Mouse (Mus musculus): ENCODE data around the gene Fcrl5. TPM values are rescaled to one million over a fixed set of nuclear protein-coding genes. Genes with fewer than 3 reads are reported as not detected.
A peak's percentile ranks its signal among the peaks of the same experiment; 100 is the strongest.

Gene Fcrl5
- polyA plus RNA-seq, 1 experiment, result not detected

GRCm38 (mm10) chr3:87506456-87507416 is 71.2 kb downstream of the Fcrl5 start:
- Histone ChIP-seq H3K4me3 (ENCODE audit: control insufficient read depth, low read depth, low read length) (no peak overlapping the region), H3K27me3 (ENCODE audit: control insufficient read depth, insufficient read depth, low read length) (no peaks in the 10 kb centered on the region), H3K27ac (ENCODE audit: control insufficient read depth, insufficient read depth, low read depth, low read length) (no peak overlapping the region), H3K36me3 (ENCODE audit: control insufficient read depth, insufficient read depth, low read length) (no peaks in the 10 kb centered on the region), H3K4me1 (ENCODE audit: control insufficient read depth, insufficient read depth, low read length) (peaks cover 7% of the 10 kb centered on the region)
- no peak for TF ChIP-seq CTCF (IDR thresholded peaks at IDR 0.05; ENCODE audit: control insufficient read depth, insufficient read depth, insufficient replicate concordance, low read depth, low read length)
- TF ChIP-seq POLR2A (IDR thresholded peaks at IDR 0.05; ENCODE audit: control insufficient read depth, low read depth, low read length), result no peak

- Histone ChIP-seq H3K27me3 (ENCODE audit: control insufficient read depth, insufficient read depth, low read length) (no peaks in the 10 kb centered on the region), H3K4me1 (ENCODE audit: control insufficient read depth, insufficient read depth, low read length) (peaks cover 7% of the 10 kb centered on the region), H3K27ac (ENCODE audit: control insufficient read depth, insufficient read depth, low read depth, low read length) (no peak overlapping the region), H3K4me3 (ENCODE audit: control insufficient read depth, low read depth, low read length) (peak overlapping the region; percentile 30), H3K36me3 (ENCODE audit: control insufficient read depth, insufficient read depth, low read length) (no peaks in the 10 kb centered on the region)
- TF ChIP-seq POLR2A (IDR thresholded peaks at IDR 0.05; ENCODE audit: control insufficient read depth, low read depth, low read length) (no peak), CTCF (IDR thresholded peaks at IDR 0.05; ENCODE audit: control insufficient read depth, insufficient read depth, insufficient replicate concordance, low read depth, low read length) (peak; percentile 81; the same call in 1 of the 2 replicates)
These were observed 72.8 kb downstream of the Fcrl5 start for GRCm38 (mm10) chr3:87508205-87508901.

DNA sequence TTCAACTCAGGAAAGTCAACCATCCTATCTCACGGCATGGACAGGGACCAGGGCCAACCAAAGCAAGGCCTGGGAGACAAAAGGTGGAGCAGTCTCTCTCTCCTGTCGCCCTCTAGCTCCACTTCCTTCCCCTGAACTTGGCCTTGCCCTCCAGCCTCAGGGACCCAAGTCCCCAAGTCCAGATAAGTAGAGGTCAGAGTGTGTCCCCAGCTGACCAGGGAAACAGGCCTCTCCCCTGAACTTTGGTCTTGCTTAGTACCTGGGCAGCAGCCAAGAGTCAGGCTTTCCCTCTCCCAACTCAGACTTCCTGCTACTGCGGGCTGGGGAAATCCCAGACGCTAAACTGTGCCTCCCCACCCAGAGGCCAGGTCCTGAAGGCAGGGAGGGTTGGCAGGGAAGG is 73.5 kb downstream of the Fcrl5 start:
- no peaks in the 10 kb centered on the region for H3K27me3 ChIP-seq (ENCODE audit: control insufficient read depth, insufficient read depth, low read length)
- H3K36me3 ChIP-seq (ENCODE audit: control insufficient read depth, insufficient read depth, low read length), result no peaks in the 10 kb centered on the region
- H3K4me3 ChIP-seq (ENCODE audit: control insufficient read depth, low read depth, low read length), result no peak overlapping the region
- TF ChIP-seq POLR2A (IDR thresholded peaks at IDR 0.05; ENCODE audit: control insufficient read depth, low read depth, low read length), result no peak
- no peak for TF ChIP-seq CTCF (IDR thresholded peaks at IDR 0.05; ENCODE audit: control insufficient read depth, insufficient read depth, insufficient replicate concordance, low read depth, low read length)
- H3K27ac ChIP-seq (ENCODE audit: control insufficient read depth, insufficient read depth, low read depth, low read length), result no peak overlapping the region
- H3K4me1 ChIP-seq (ENCODE audit: control insufficient read depth, insufficient read depth, low read length), result peaks cover 7% of the 10 kb centered on the region

GRCm38 (mm10) chr3:87510832-87511231 is 75.3 kb downstream of the Fcrl5 start:
- H3K27ac ChIP-seq (ENCODE audit: control insufficient read depth, insufficient read depth, low read depth, low read length), result no peak overlapping the region
- H3K27me3 ChIP-seq (ENCODE audit: control insufficient read depth, insufficient read depth, low read length), result no peaks in the 10 kb centered on the region
- TF ChIP-seq CTCF (IDR thresholded peaks at IDR 0.05; ENCODE audit: control insufficient read depth, insufficient read depth, insufficient replicate concordance, low read depth, low read length) (no peak), POLR2A (IDR thresholded peaks at IDR 0.05; ENCODE audit: control insufficient read depth, low read depth, low read length) (no peak)
- H3K4me3 ChIP-seq (ENCODE audit: control insufficient read depth, low read depth, low read length), result no peak overlapping the region
- no peaks in the 10 kb centered on the region for H3K36me3 ChIP-seq (ENCODE audit: control insufficient read depth, insufficient read depth, low read length)
- peaks cover 7% of the 10 kb centered on the region for H3K4me1 ChIP-seq (ENCODE audit: control insufficient read depth, insufficient read depth, low read length)

DNA sequence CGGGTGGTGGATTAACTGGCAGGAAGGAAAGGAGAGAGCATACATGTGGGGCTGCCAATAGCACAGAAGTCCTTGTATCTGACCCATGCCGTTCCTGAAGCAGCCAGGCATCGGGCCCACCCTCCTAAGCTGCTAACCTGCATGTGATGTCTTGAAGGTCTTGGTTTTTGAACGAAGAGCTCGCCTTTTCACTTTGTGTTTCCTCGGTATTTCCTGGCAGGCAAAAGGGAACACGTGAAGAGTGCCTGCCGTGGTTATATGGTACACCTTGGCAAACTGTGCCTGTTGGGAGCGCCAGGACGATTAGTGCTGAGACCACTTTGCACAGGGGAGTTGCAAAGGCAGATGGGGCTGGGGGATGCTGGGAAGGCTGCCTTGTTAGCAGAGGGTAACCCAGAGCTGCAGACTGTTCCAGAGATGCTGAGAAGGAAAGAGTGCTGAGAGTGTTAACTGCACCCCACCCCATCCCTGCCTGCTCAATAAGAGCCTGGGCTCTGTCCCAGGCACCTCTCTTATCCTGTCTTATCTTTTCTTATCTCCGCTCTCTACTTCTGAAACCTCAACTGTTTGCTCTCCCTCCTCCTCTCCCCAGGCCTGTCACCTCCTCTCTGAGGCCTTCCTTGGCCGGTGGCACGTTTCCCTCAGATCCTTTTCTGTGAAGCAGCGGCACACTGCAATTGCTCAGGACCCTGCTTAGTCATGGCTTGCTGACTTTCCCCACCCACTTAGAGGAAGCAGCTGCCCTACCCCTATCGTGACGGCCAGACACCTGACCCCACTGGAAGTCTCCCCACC is 76.6 kb downstream of the Fcrl5 start:
- Histone ChIP-seq H3K27ac (ENCODE audit: control insufficient read depth, insufficient read depth, low read depth, low read length) (no peak overlapping the region), H3K36me3 (ENCODE audit: control insufficient read depth, insufficient read depth, low read length) (no peaks in the 10 kb centered on the region), H3K27me3 (ENCODE audit: control insufficient read depth, insufficient read depth, low read length) (no peaks in the 10 kb centered on the region), H3K4me1 (ENCODE audit: control insufficient read depth, insufficient read depth, low read length) (peaks cover 7% of the 10 kb centered on the region), H3K4me3 (ENCODE audit: control insufficient read depth, low read depth, low read length) (no peak overlapping the region)
- no peak for TF ChIP-seq POLR2A (IDR thresholded peaks at IDR 0.05; ENCODE audit: control insufficient read depth, low read depth, low read length)
- TF ChIP-seq CTCF (IDR thresholded peaks at IDR 0.05; ENCODE audit: control insufficient read depth, insufficient read depth, insufficient replicate concordance, low read depth, low read length), result no peak

- Histone ChIP-seq H3K36me3 (ENCODE audit: control insufficient read depth, insufficient read depth, low read length) (no peaks in the 10 kb centered on the region), H3K27ac (ENCODE audit: control insufficient read depth, insufficient read depth, low read depth, low read length) (no peak overlapping the region), H3K4me1 (ENCODE audit: control insufficient read depth, insufficient read depth, low read length) (no peaks in the 10 kb centered on the region), H3K27me3 (ENCODE audit: control insufficient read depth, insufficient read depth, low read length) (no peaks in the 10 kb centered on the region), H3K4me3 (ENCODE audit: control insufficient read depth, low read depth, low read length) (no peak overlapping the region)
- TF ChIP-seq CTCF (IDR thresholded peaks at IDR 0.05; ENCODE audit: control insufficient read depth, insufficient read depth, insufficient replicate concordance, low read depth, low read length) (no peak), POLR2A (IDR thresholded peaks at IDR 0.05; ENCODE audit: control insufficient read depth, low read depth, low read length) (no peak)
These were observed 80.1 kb downstream of the Fcrl5 start for GRCm38 (mm10) chr3:87515567-87516081.

Data from testis, adult 2 months (tissue).